Mouse (Mus musculus) spleen, adult 10 weeks (tissue): ENCODE data around the gene Nppb. TPM values are rescaled to one million over a fixed set of nuclear protein-coding genes. Genes with fewer than 3 reads are reported as not detected.

Source experiments
- polyA plus RNA-seq: library from polyadenylated mRNA; stranded (reverse); fragments of 350-450 nt; fragmentation: Illumina TruSeq; extraction: RNeasy Lipid Tissue Mini Kit (QIAGEN cat#74804); gene quantifications from one replicate; pipeline ENCODE4 v1.2.3, GENCODE M21; 2015; ENCODE audit warnings: low replicate concordance; ENCODE audit not compliant: insufficient read depth

Nppb gene
- polyA plus RNA-seq, result not detected

GRCm38 (mm10) chr4:147985205-147986132, at the start of gene Nppb:
Nppb (plus strand) TSS chr4:147985788.

GRCm38 (mm10) chr4:147936331-147936954, 49.1 kb upstream of the Nppb start, which contains the start of gene Plod1:
Plod1 (minus strand) TSS chr4:147936767.

GRCm38 (mm10) chr4:147940576-147941044, 45.0 kb upstream of the Nppb start, which contains the start of gene 2510039O18Rik:
2510039O18Rik (plus strand) TSS chr4:147940895.

GRCm38 (mm10) chr4:148000202-148000772, 14.7 kb downstream of the Nppb start, which contains the start of gene Nppa:
Nppa (plus strand) TSS chr4:148000722.

Other genes starting within 250 kb of the Nppb start
- gene Zfp984, start 176.0 kb upstream of the Nppb start, polyA plus RNA-seq, result 66.8 TPM
- gene Zfp933, start 137.4 kb upstream of the Nppb start, polyA plus RNA-seq, result 16.7 TPM
- gene Miip, start 117.0 kb upstream of the Nppb start, polyA plus RNA-seq, result 28.4 TPM
- gene Fv1, start 116.8 kb upstream of the Nppb start, polyA plus RNA-seq, result 18.5 TPM
- 21.7 TPM for gene Mfn2, start 81.1 kb upstream of the Nppb start, polyA plus RNA-seq
- 8.6 TPM for gene Plod1, start 49.0 kb upstream of the Nppb start, polyA plus RNA-seq
- 15.4 TPM for gene 2510039O18Rik, start 44.9 kb upstream of the Nppb start, polyA plus RNA-seq
- gene Nppa, start 14.9 kb downstream of the Nppb start, polyA plus RNA-seq, result not detected
- 14.1 TPM for gene Clcn6, start 53.0 kb downstream of the Nppb start, polyA plus RNA-seq
- 11.6 TPM for gene Mthfr, start 53.3 kb downstream of the Nppb start, polyA plus RNA-seq
- gene Agtrap, start 102.2 kb downstream of the Nppb start, polyA plus RNA-seq, result 13.4 TPM
- 16.3 TPM for gene Mad2l2, start 144.6 kb downstream of the Nppb start, polyA plus RNA-seq
- gene Draxin, start 144.9 kb downstream of the Nppb start, polyA plus RNA-seq, result 2.5 TPM
- gene Fbxo6, start 166.4 kb downstream of the Nppb start, polyA plus RNA-seq, result 15.7 TPM
- 2.1 TPM for gene Fbxo44, start 174.7 kb downstream of the Nppb start, polyA plus RNA-seq
- not detected for gene Fbxo2, start 174.8 kb downstream of the Nppb start, polyA plus RNA-seq